Mouse (Mus musculus) neural tube, embryonic 11.5 days (tissue): ENCODE data around the gene Zfp317. TPM values are rescaled to one million over a fixed set of nuclear protein-coding genes. Genes with fewer than 3 reads are reported as not detected.
"Not testable (repeated sequence)": the region's sequence is repeated elsewhere in the genome, so short reads cannot be mapped to it uniquely, and the experiment has no call there.

Experiments
- ATAC-seq: fragments of 200-750 bp; cut with Nextera tagmentation; 2 replicates; pipeline ENCODE4 v1.8.0; 2017; ENCODE audit warnings: moderate number of reproducible peaks, mild to moderate bottlenecking, moderate TSS enrichment, moderate library complexity; ENCODE audit not compliant: insufficient read depth, low FRiP score, low TSS enrichment
- DNase-seq: peaks from one replicate; pipeline ENCODE4 v3.0.0-alpha.2; 2015; ENCODE audit warnings: low spot score
- H3K27ac ChIP-seq: fragments of 300-500 bp; sonication (generic); 2 replicates; pipeline ENCODE4 v1.5.1; 2014; ENCODE audit warnings: low read depth, mild to moderate bottlenecking, low read length
- H3K27me3 ChIP-seq: fragments of 300-500 bp; sonication (generic); 2 replicates; pipeline ENCODE4 v1.6.1; 2014; ENCODE audit warnings: mild to moderate bottlenecking, low read length, mixed read lengths; ENCODE audit not compliant: control insufficient read depth, insufficient read depth
- H3K36me3 ChIP-seq: fragments of 300-500 bp; sonication (generic); 2 replicates; pipeline ENCODE4 v1.6.1; 2014; ENCODE audit warnings: mild to moderate bottlenecking, low read length, moderate library complexity, mixed read lengths; ENCODE audit not compliant: control insufficient read depth, insufficient read depth
- H3K4me1 ChIP-seq: fragments of 300-500 bp; sonication (generic); 2 replicates; pipeline ENCODE4 v1.6.1; 2014; ENCODE audit warnings: low read length, mixed read lengths; ENCODE audit not compliant: control insufficient read depth, insufficient read depth
- H3K4me2 ChIP-seq: fragments of 300-500 bp; sonication (generic); 2 replicates; pipeline ENCODE4 v1.6.1; 2014; ENCODE audit warnings: low read depth, mild to moderate bottlenecking, moderate library complexity
- H3K4me3 ChIP-seq: fragments of 300-500 bp; sonication (generic); 2 replicates; pipeline ENCODE4 v1.5.1; 2014; ENCODE audit warnings: low read depth, low read length
- H3K9ac ChIP-seq: fragments of 300-500 bp; sonication (generic); 2 replicates; pipeline ENCODE4 v1.6.1; 2014; ENCODE audit warnings: mild to moderate bottlenecking, low read length
- H3K9me3 ChIP-seq: fragments of 300-500 bp; sonication (generic); 2 replicates; pipeline ENCODE4 v1.6.1; 2016; ENCODE audit warnings: low read length; ENCODE audit not compliant: control insufficient read depth
- whole genome bisulfite sequencing: fragments of 180-500 bp; shearing (Covaris S2); extraction: QIAGEN DNeasy Blood & Tissue Kit; methylation state at CpG from one replicate; pipeline ENCODE4 v1.1.7; 2014; 5-methylcytosine and 5-hydroxymethylcytosine counted together
- polyA plus RNA-seq: library from polyadenylated mRNA; unstranded; fragments of >200 nt; fragmentation: Nextera tagmentation; extraction: Ambion mirVana; gene quantifications from 2 replicates; pipeline ENCODE4 v1.2.1, GENCODE M21; 2014

Gene Zfp317
- polyA plus RNA-seq, 1 experiment from 2014 or later, result 35.6 TPM

GRCm38 (mm10) chr9:19694285-19694684 lies 72.4 kb downstream of the Zfp317 start:
- H3K4me2 ChIP-seq, H3K27ac ChIP-seq, DNase-seq, H3K9me3 ChIP-seq, H3K4me1 ChIP-seq, ATAC-seq, H3K36me3 ChIP-seq, H3K27me3 ChIP-seq, H3K9ac ChIP-seq, H3K4me3 ChIP-seq: not testable (repeated sequence)
- 57% methylated on average over 2 of the region's 2 CpGs for WGBS

DNA sequence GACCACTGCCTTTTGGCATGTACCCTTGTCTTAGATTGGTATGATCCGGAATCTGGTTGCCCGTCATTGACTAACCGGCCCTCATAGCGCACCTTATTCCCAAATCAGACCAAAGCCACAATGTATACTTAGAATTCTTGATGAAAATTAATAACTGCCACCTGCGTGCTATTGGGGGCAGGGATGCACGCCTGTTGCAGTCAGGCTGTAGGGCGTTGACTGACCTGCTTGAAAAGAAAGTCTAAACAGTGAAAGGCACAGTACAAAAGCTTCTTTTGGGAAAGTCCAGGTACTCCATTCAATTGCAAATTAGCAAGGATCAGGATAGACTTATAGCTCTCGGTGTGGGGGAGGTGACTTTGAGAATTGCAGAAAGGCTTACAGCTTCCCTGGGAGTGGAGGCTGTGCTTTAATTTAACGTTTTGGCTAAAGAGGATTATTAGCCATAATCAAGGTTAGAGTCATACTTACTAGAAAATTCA lies 73.0 kb downstream of the Zfp317 start:
- H3K4me1 ChIP-seq, H3K9ac ChIP-seq, H3K36me3 ChIP-seq, H3K4me2 ChIP-seq, H3K9me3 ChIP-seq, H3K27ac ChIP-seq, H3K4me3 ChIP-seq, DNase-seq, H3K27me3 ChIP-seq, ATAC-seq: not testable (repeated sequence)
- WGBS, result 75% methylated on average over 9 of the region's 9 CpGs

Other genes with a start within 250 kb of the Zfp317 start
- not detected in 2 replicates for gene Olfr847, start 243.4 kb upstream of the Zfp317 start, polyA plus RNA-seq
- not detected in 2 replicates for gene Olfr849, start 181.8 kb upstream of the Zfp317 start, polyA plus RNA-seq
- not detected in 2 replicates for gene Olfr850, start 143.9 kb upstream of the Zfp317 start, polyA plus RNA-seq
- not detected in 2 replicates for gene Olfr851, start 128.8 kb upstream of the Zfp317 start, polyA plus RNA-seq
- gene Olfr853, start 81.0 kb upstream of the Zfp317 start, polyA plus RNA-seq, result not detected in 2 replicates
- not detected in 2 replicates for gene Olfr854, start 54.7 kb upstream of the Zfp317 start, polyA plus RNA-seq
- not detected in 2 replicates for gene Olfr855, start 39.5 kb upstream of the Zfp317 start, polyA plus RNA-seq
- not detected in 2 replicates for gene Olfr857, start 87.3 kb downstream of the Zfp317 start, polyA plus RNA-seq
- not detected in 2 replicates for gene Olfr58, start 158.2 kb downstream of the Zfp317 start, polyA plus RNA-seq
- gene Olfr859, start 182.8 kb downstream of the Zfp317 start, polyA plus RNA-seq, result not detected in 2 replicates
- gene Olfr860, start 227.6 kb downstream of the Zfp317 start, polyA plus RNA-seq, result not detected in 2 replicates